Mouse (Mus musculus) heart, embryonic 10.5 days (tissue): ENCODE measurements at regions not wholly inside any gene's neighbourhood (a gene's known extent, or its start where the extent isn't known, plus 50 kb on each side); places are given as distances from the start of the nearest gene placed in this dataset.

Experiments used
- DNase-seq: peaks from one replicate; pipeline ENCODE4 v3.0.0-alpha.2; 2017; ENCODE audit warnings: low spot score
- H3K27ac ChIP-seq: fragments of 300-500 bp; sonication (generic); 2 replicates; pipeline ENCODE4 v1.5.1; 2016; ENCODE audit warnings: mild to moderate bottlenecking
- H3K27me3 ChIP-seq: fragments of 300-500 bp; sonication (generic); 2 replicates; pipeline ENCODE4 v1.6.1; 2016; ENCODE audit warnings: mild to moderate bottlenecking; ENCODE audit not compliant: poor library complexity, insufficient read depth, severe bottlenecking
- H3K36me3 ChIP-seq: fragments of 300-500 bp; sonication (generic); 2 replicates; pipeline ENCODE4 v1.6.1; 2016; ENCODE audit warnings: mild to moderate bottlenecking, moderate library complexity
- H3K4me1 ChIP-seq: fragments of 300-500 bp; sonication (generic); 2 replicates; pipeline ENCODE4 v1.6.1; 2016; ENCODE audit warnings: mild to moderate bottlenecking
- H3K4me3 ChIP-seq: fragments of 300-500 bp; sonication (generic); 2 replicates; pipeline ENCODE4 v1.5.1; 2016; ENCODE audit warnings: mild to moderate bottlenecking, moderate library complexity
- H3K9me3 ChIP-seq: fragments of 300-500 bp; sonication (generic); 2 replicates; pipeline ENCODE4 v1.6.1; 2016; ENCODE audit warnings: mild to moderate bottlenecking, moderate library complexity
- WGBS: fragments of 180-500 bp; shearing (Covaris S2); methylation state at CpG from one replicate; pipeline ENCODE4 v1.1.7; 2016; 5-methylcytosine and 5-hydroxymethylcytosine counted together

- Histone ChIP-seq H3K9me3 (no peaks in the 10 kb centered on the region), H3K4me3 (no peak overlapping the region), H3K36me3 (no peaks in the 10 kb centered on the region), H3K27ac (no peak overlapping the region), H3K27me3 (no peaks in the 10 kb centered on the region), H3K4me1 (no peaks in the 10 kb centered on the region)
- 84% methylated on average over 1 of the region's 1 CpGs for WGBS
- no peak for DNase-seq
Observed at GRCm38 (mm10) chr13:70323537-70323936, 313.9 kb downstream of the Ice1 start.

GRCm38 (mm10) chr13:70336069-70336468, 301.4 kb downstream of the Ice1 start:
- Histone ChIP-seq H3K36me3 (no peaks in the 10 kb centered on the region), H3K27ac (no peak overlapping the region), H3K4me3 (no peak overlapping the region), H3K27me3 (no peaks in the 10 kb centered on the region), H3K4me1 (no peaks in the 10 kb centered on the region), H3K9me3 (no peaks in the 10 kb centered on the region)
- DNase-seq = no peak
- 80% methylated on average over 4 of the region's 4 CpGs for WGBS

GRCm38 (mm10) chr13:70340437-70340836, 297.0 kb downstream of the Ice1 start:
- Histone ChIP-seq H3K4me1 (no peaks in the 10 kb centered on the region), H3K36me3 (no peaks in the 10 kb centered on the region), H3K4me3 (no peak overlapping the region), H3K9me3 (no peaks in the 10 kb centered on the region), H3K27ac (no peak overlapping the region), H3K27me3 (no peaks in the 10 kb centered on the region)
- no peak for DNase-seq
- WGBS = 74% methylated on average over 3 of the region's 3 CpGs

- H3K4me3 ChIP-seq = no peak overlapping the region
- DNase-seq = no peak
- no peaks in the 10 kb centered on the region for H3K9me3 ChIP-seq
- H3K36me3 ChIP-seq = no peaks in the 10 kb centered on the region
- H3K4me1 ChIP-seq = no peaks in the 10 kb centered on the region
- no peaks in the 10 kb centered on the region for H3K27me3 ChIP-seq
- H3K27ac ChIP-seq = no peak overlapping the region
- 95% methylated on average over 1 of the region's 1 CpGs for WGBS
Observed at GRCm38 (mm10) chr13:70343191-70343734, 294.2 kb downstream of the Ice1 start.

- Histone ChIP-seq H3K9me3 (no peaks in the 10 kb centered on the region), H3K36me3 (no peaks in the 10 kb centered on the region), H3K4me3 (no peak overlapping the region), H3K27me3 (no peaks in the 10 kb centered on the region), H3K27ac (no peak overlapping the region), H3K4me1 (no peaks in the 10 kb centered on the region)
- no peak for DNase-seq
- 71% methylated on average over 2 of the region's 2 CpGs for WGBS
Observed at GRCm38 (mm10) chr13:70343911-70344310, 293.5 kb downstream of the Ice1 start.

GRCm38 (mm10) chr13:70344311-70344710, 293.1 kb downstream of the Ice1 start:
- DNase-seq = no peak
- no peak overlapping the region for H3K4me3 ChIP-seq
- WGBS = 86% methylated on average over 5 of the region's 5 CpGs
- no peaks in the 10 kb centered on the region for H3K36me3 ChIP-seq
- H3K27me3 ChIP-seq = no peaks in the 10 kb centered on the region
- H3K9me3 ChIP-seq = no peaks in the 10 kb centered on the region
- H3K27ac ChIP-seq = no peak overlapping the region
- H3K4me1 ChIP-seq = no peaks in the 10 kb centered on the region

- no peak for DNase-seq
- no peaks in the 10 kb centered on the region for H3K27me3 ChIP-seq
- WGBS = 82% methylated on average over 4 of the region's 4 CpGs
- no peak overlapping the region for H3K27ac ChIP-seq
- no peak overlapping the region for H3K4me3 ChIP-seq
- H3K9me3 ChIP-seq = no peaks in the 10 kb centered on the region
- no peaks in the 10 kb centered on the region for H3K36me3 ChIP-seq
- no peaks in the 10 kb centered on the region for H3K4me1 ChIP-seq
Observed at GRCm38 (mm10) chr13:70348456-70348855, 289.0 kb downstream of the Ice1 start.

- 60% methylated on average over 2 of the region's 2 CpGs for WGBS
Observed at GRCm38 (mm10) chr13:70348965-70349364, 288.5 kb downstream of the Ice1 start.

GRCm38 (mm10) chr13:70369647-70370046, 267.8 kb downstream of the Ice1 start:
- DNase-seq = no peak
- Histone ChIP-seq H3K27me3 (no peaks in the 10 kb centered on the region), H3K4me1 (no peaks in the 10 kb centered on the region), H3K27ac (no peak overlapping the region), H3K4me3 (no peak overlapping the region), H3K9me3 (no peaks in the 10 kb centered on the region), H3K36me3 (no peaks in the 10 kb centered on the region)
- WGBS = 78% methylated on average over 2 of the region's 2 CpGs

More at GRCm38 (mm10) chr13:70348965-70349364, 288.5 kb downstream of the Ice1 start:
- Histone ChIP-seq H3K27ac (no peak overlapping the region), H3K4me1 (no peaks in the 10 kb centered on the region), H3K9me3 (no peaks in the 10 kb centered on the region), H3K4me3 (no peak overlapping the region), H3K27me3 (no peaks in the 10 kb centered on the region), H3K36me3 (no peaks in the 10 kb centered on the region)
- no peak for DNase-seq

GRCm38 (mm10) chr13:70380772-70381171, 256.7 kb downstream of the Ice1 start:
- Histone ChIP-seq H3K27ac (no peak overlapping the region), H3K4me1 (no peaks in the 10 kb centered on the region), H3K4me3 (no peak overlapping the region), H3K36me3 (no peaks in the 10 kb centered on the region), H3K9me3 (no peaks in the 10 kb centered on the region), H3K27me3 (no peaks in the 10 kb centered on the region)
- no peak for DNase-seq
- 48% methylated on average over 6 of the region's 6 CpGs for WGBS

GRCm38 (mm10) chr13:70385292-70385691, 252.1 kb downstream of the Ice1 start:
- Histone ChIP-seq H3K36me3 (no peaks in the 10 kb centered on the region), H3K9me3 (no peaks in the 10 kb centered on the region), H3K4me1 (no peaks in the 10 kb centered on the region), H3K4me3 (no peak overlapping the region), H3K27ac (no peak overlapping the region), H3K27me3 (no peaks in the 10 kb centered on the region)
- DNase-seq = peak; percentile 36
- WGBS = 63% methylated on average over 8 of the region's 8 CpGs

GRCm38 (mm10) chr13:70412788-70413187, 224.6 kb downstream of the Ice1 start:
- no peak for DNase-seq
- Histone ChIP-seq H3K27me3 (no peaks in the 10 kb centered on the region), H3K36me3 (no peaks in the 10 kb centered on the region), H3K4me3 (no peak overlapping the region), H3K4me1 (no peaks in the 10 kb centered on the region), H3K27ac (no peak overlapping the region), H3K9me3 (no peaks in the 10 kb centered on the region)
- 84% methylated on average over 1 of the region's 1 CpGs for WGBS

GRCm38 (mm10) chr13:70418156-70418555, 219.3 kb downstream of the Ice1 start:
- Histone ChIP-seq H3K4me3 (no peak overlapping the region), H3K9me3 (no peaks in the 10 kb centered on the region), H3K4me1 (no peaks in the 10 kb centered on the region), H3K36me3 (no peaks in the 10 kb centered on the region), H3K27ac (no peak overlapping the region), H3K27me3 (no peaks in the 10 kb centered on the region)
- DNase-seq = no peak
- 94% methylated on average over 2 of the region's 2 CpGs for WGBS

GRCm38 (mm10) chr13:70439419-70439818, 198.0 kb downstream of the Ice1 start:
- Histone ChIP-seq H3K9me3 (no peaks in the 10 kb centered on the region), H3K27ac (no peak overlapping the region), H3K4me3 (no peak overlapping the region), H3K27me3 (no peaks in the 10 kb centered on the region), H3K36me3 (no peaks in the 10 kb centered on the region), H3K4me1 (no peaks in the 10 kb centered on the region)
- WGBS = 67% methylated on average over 1 of the region's 1 CpGs
- no peak for DNase-seq
